Mouse (Mus musculus) erythroblast, embryonic 14.5 days (primary cell): ENCODE results near the gene Rdh12.

Experiments used
- GATA1 ChIP-seq: IDR thresholded peaks from 2 replicates; pipeline ENCODE4 v1.6.1; 2012; ENCODE audit warnings: low read length, inconsistent platforms, mixed read lengths
- TAL1 ChIP-seq: IDR thresholded peaks from 3 replicates; pipeline ENCODE4 v1.6.1; 2012; ENCODE audit warnings: low read length, inconsistent platforms, mixed read lengths

DNA sequence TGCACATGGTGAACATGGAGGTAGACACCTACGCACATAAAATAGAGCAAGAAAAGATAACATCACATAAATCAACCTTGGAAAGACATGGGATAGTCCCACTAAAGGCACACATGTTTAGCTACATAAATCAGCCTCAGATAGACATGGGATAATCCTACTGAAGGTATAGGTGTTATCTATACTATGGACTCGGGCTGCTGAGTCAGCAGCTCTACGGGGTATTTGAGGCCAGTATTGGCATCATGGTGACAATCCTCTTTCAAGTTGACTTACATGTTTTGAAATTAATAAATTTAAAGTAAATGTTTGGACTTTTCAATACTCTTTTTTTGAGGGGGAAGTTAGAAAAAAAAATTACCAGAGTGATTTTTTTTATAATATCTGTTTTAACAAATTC lies 45.8 kb upstream of the Rdh12 start:
- TF ChIP-seq GATA1 (no peak), TAL1 (no peak)
